Mouse (Mus musculus) left cerebral cortex, adult 11 months (tissue): ENCODE results near the gene Cdc42se2.
A peak's percentile ranks its signal among the peaks of the same experiment; 100 is the strongest.

Experiments used
- DNase-seq: peaks from one replicate; pipeline ENCODE4 v3.0.0; 2022; ENCODE audit warnings: low spot score

Cdc42se2 gene

GRCm38 (mm10) chr11:54754301-54755147 lies 33.0 kb downstream of the Cdc42se2 start:
- DNase-seq = peak; percentile 27

- DNase-seq = no peak
Measured at GRCm38 (mm10) chr11:54751502-54751901, 36.0 kb downstream of the Cdc42se2 start.

DNA sequence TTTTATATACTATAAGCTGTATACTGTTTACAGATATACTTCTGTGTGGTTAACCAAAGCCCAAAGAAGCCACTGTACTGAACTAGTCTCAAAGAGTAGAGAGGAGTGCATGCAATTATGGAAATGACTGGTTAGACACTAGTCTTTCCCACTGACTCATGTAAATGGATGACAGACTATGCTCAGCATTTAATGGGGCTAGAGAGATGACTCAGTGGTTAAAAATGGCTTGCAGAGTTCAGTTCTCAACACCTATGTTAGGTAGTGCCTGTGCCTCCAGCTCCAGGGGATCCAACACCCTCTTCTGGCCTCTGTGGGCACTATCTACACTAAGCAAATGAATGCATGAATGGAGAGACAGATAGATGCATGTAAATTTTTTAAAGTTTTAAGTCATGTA lies 38.6 kb downstream of the Cdc42se2 start:
- DNase-seq = no peak

- DNase-seq = no peak
Measured at GRCm38 (mm10) chr11:54744231-54744630, 43.2 kb downstream of the Cdc42se2 start.

- DNase-seq = no peak
Measured at GRCm38 (mm10) chr11:54741330-54741729, 46.1 kb downstream of the Cdc42se2 start.

- DNase-seq = no peak
Measured at GRCm38 (mm10) chr11:54739012-54739750, 48.3 kb downstream of the Cdc42se2 start.

DNA sequence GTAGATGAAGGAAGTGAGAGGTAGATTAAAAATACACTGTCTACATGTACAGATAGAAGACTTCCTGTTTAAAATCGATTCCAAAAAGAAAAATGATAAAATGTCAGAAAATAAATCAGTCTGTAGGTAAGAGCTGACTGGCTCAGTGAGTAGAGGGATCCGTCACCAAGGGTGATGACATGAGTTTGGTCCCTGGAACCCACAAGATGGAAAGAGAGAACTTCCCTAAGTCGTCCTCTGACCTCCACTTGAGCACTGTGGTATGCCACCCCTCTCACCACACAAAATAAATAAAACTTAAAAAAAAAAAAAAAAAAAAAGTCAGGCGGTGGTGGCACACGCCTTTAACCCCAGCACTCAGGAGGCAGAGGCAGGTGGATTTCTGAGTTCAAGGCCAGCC lies 50.6 kb downstream of the Cdc42se2 start:
- DNase-seq = no peak

DNA sequence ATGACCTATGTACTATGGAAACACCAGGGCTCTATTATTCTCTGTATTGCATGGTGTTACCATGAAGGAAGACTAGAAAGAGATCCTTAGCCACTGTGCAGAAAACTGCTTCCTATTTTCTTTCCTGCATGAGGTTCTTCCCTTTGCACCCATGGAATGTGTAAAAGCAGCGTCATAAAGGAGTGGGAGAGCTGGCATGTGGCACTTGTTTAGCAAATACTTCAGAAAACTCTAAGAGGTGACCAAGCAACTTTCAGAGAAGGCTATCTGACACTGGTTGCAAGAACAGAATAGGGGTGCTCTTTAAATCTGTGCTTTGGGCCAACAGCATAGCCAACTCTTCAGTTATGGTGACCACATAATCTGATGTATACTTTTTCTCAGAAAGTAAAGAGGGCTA lies 52.4 kb downstream of the Cdc42se2 start:
- DNase-seq = no peak

DNA sequence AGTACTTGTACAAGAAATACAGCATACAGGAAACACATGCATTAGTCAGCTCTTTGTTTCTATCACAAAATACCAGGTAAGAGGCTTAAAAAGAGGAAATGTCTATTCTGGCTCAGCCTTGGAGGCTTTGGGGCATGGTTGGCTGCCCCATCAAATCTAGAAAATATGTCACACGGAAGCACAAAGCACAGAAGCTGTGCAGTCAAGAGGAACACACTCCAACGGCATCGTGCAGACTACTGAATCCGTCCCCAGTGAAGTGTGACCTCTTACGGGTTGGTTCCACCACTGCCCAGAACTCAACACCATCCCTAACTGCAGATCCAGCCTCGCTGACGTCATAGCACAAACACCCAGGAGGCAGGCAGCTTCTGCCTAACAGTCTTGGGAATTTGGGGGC lies 53.9 kb downstream of the Cdc42se2 start:
- no peak for DNase-seq

GRCm38 (mm10) chr11:54731367-54731766 lies 56.1 kb downstream of the Cdc42se2 start:
- no peak for DNase-seq

DNA sequence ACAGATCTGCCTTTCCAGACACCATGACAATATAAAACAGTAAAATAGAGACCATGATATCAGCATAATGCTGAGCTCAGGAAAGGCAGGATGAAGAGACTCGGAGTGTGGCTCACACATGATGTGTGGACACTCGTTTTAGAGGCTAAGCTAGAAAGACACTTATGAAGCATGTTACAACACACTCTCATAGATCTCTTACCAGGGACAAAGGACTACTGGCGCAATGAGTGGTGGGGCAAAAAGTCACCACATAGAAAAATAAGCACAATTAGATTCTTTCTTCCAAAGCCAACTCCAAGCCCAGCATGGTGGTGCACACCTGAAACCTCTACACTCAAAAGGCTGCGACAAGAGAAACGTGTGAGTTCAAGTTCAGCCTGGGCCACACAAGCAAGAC lies 56.5 kb downstream of the Cdc42se2 start:
- DNase-seq = no peak

DNA sequence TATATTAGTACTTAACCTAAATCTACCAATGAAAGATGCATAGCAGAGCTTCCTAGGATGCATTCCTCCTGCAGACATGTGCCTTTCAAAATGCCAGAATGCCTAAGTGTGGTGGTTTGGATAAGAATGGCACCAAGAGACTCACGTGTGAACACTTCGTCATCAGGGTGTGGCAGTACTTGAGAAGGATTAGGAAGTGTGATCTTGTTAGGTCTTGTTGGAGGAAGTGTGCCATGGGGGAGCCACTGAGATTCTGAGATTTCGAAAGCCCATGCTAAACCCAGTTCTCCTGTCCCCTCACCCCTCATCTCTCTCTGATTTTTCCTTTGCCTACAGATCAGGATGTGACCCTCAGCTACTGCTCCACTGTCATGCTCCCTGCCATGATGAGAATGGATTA lies 58.2 kb downstream of the Cdc42se2 start:
- DNase-seq = no peak

DNA sequence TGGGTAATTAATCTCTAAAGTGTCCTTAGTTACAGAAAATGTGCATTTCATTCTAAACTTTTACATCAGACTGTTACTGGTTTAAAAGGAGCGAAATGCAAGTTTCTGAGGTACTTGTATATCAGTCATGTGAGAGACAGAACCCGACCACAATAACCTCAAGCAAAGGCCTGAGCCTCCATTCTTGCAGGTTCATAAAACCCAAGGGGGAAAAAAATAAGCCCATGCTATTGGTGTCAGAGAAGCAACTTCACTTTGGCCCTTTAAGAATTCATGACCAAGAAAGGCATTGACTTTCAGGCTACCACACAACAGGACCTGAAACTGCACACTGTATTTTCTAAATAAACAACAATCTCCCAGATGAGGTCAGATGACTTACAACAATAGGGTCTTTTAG lies 59.1 kb downstream of the Cdc42se2 start:
- no peak for DNase-seq

DNA sequence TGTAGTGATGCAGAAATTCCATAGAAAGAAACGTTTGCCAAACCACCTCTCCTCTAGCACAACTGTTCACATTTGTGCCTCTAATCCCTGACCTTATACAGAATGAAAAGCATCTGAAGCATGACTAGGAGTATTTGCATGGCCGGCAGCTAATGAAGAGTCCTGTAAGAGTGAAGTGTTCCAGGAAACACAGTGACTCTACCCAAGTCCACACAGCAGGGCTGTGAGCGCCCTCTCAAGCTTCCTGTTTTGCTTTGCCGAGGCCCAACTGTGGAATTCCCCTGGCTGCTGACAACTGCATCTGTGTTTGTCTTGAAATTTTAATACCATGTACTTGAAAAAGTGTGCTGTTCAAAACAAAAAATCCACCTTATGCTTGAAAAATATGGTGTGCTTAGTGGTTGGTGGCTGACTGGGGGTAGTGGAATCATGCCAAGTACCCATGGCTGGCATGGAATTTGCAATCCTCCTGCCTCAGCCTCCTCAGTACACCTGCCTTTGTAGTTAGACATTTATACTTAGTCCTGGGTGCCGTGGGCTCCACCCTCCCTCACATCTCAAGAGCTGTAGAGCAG lies 60.1 kb downstream of the Cdc42se2 start:
- DNase-seq = no peak

DNA sequence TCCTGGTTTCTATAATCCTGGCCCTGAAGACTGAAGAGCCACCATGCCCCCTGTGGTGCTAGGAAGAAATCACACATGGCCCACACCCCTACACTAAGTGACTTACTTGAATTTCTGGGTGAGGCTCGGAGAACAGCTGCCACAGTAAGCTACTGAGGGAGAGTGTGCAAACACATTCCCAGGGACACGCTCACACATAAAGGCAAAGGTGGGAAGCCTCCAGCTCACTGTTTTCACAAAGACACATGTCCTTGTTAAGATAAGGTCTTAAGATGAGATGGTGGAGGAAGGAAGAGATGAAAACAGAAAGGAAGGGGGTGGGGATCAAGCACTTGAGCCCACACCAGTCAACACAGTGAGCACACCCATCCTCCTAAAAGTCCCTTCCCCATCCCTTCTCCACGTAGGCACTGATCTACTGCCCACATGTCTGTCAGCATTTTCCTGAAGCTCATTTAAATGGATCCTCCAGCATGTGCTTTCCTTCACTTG lies 60.9 kb downstream of the Cdc42se2 start:
- peak; percentile 35 for DNase-seq

DNA sequence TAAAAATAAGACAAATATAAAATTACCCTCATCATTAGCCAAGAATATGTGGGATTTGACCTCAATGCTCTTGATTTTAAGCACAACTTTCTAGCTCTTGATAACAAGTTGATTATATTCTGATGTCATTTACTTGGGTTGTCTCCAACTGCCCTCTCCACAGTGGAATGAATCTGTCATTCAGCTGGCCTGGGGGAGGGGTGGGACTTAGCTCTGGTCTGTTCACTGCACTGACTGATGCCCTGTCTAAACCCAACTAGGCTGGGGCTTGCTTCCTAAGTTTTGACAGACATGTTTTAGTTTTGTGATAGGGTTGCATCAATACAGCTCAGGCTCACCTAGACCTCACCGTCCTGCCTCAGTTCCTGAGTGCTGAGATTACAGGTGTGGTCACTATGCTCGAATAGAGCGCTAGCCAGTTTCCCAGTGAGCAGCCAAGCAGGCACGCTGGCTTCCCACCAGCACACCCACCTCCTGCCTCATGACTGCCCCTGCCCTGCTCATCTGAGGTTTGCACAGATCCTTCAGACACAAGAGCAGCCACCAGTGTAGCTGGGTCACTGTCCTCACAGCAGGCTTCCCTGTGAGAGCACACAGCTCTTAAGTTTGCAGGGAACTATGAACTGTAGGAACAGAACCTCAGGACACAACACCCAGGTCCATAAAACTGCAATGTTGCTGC lies 63.0 kb downstream of the Cdc42se2 start:
- DNase-seq = peak; percentile 60

GRCm38 (mm10) chr11:54722057-54722456 lies 65.4 kb downstream of the Cdc42se2 start:
- DNase-seq = no peak

- no peak for DNase-seq
Measured at GRCm38 (mm10) chr11:54718601-54719000, 68.9 kb downstream of the Cdc42se2 start.

- DNase-seq = no peak
Measured at GRCm38 (mm10) chr11:54717893-54718292, 69.6 kb downstream of the Cdc42se2 start.

DNA sequence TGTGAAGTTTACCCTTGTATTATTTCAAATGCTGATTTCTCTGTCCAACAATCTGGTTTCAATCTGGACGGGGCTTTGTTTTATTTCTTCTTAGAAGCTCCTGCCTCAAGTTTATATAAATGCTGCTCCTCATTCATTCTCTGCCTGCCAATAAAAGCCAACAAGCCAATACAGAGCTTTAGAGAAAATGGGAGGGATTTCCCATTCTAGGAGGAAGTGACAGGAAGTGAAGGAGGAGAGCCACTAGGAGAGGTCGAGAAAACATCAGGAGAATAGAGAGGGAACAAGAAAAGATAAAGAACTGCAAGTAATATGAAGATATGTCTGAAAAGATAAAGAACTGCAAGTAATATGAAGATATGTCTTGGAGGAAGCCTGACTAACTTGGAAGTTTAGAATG lies 74.6 kb downstream of the Cdc42se2 start:
- no peak for DNase-seq

DNA sequence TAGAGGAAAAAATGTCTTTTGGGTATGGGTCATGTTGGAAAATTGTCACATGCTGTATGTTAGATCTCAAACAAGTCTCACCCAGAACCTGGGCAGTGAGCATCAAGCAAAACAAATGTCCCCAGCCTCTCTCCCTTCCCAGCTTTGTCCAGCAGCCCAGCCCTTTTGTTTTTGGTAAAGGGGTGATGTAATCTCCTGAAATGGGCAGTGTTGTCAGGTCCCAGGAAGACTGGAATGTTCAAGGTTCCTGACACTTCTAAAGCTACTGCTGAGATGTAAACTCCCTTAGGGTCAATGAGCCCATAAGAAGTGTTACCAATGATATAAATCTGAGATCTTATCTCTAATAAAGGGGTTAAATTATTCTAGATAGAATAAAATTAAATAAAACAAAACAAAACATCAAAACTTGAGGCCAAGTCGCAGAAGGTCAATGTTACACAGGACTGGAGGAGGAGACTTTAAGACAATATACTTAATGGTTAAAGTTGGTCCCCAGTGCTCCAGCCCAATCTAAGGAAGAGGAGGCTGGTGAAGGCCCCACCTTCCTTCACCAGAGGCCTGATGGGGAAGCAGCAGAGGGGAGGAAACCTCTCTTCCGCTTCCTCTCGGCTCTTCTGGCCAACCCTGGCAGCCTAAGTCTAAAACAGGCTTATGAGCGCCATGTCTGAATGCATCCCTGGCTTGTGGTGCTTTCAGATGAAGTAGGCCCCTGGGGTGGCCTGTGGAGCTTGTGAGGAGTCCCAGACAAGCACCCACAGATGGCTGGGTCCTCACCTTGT lies 76.8 kb downstream of the Cdc42se2 start:
- DNase-seq = no peak
